Mouse (Mus musculus) left cerebral cortex, adult 2 months (tissue): ENCODE data around the gene Car8. TPM values are rescaled to one million over a fixed set of nuclear protein-coding genes. Genes with fewer than 3 reads are reported as not detected.

Experiments used
- DNase-seq, 2 experiments: peaks; one replicate each; pipeline ENCODE4 v3.0.0; 2021 to 2022; ENCODE audit warnings: low spot score in 2 of 2, mixed read lengths in 1 of 2; ENCODE audit errors: extremely low spot score in 1 of 2
- H3K27ac ChIP-seq: fragments of 200-600 bp; 2 replicates; pipeline ENCODE4 v1.8.1; 2022
- H3K4me3 ChIP-seq: fragments of 200-600 bp; 2 replicates; pipeline ENCODE4 v1.8.1; 2022
- CTCF ChIP-seq: fragments of 200-600 bp; IDR thresholded peaks from 2 replicates; pipeline ENCODE4 v1.8.1; 2022; ENCODE audit warnings: antibody characterized with exemption, mild to moderate bottlenecking, moderate library complexity
- intact Hi-C: fragments of 180-260 bp; cut with DNase I; formaldehyde crosslinking; loops from one replicate; pipeline ENCODE4 v1.15.1; 2025
- long read RNA-seq, 2 experiments: library from polyadenylated mRNA; stranded (forward); transcript quantifications; one replicate each; pipeline ENCODE4 v2.0.0; 2021; ENCODE audit warnings: borderline mapping rate in 2 of 2
- total RNA-seq, 2 experiments: library from RNA; stranded (reverse); gene quantifications; 2 replicates each; pipeline ENCODE4 v1.2.3; 2021

Gene Car8
- total RNA-seq, result 1 to 10 TPM; 6.8 to 8.4 TPM
- long read RNA-seq, experiment 1, partial matches to known transcripts, result 0 of 5 reads
- long read RNA-seq, experiment 1, other reads (novel, unspliced or antisense), result 1 of 5 reads
- long read RNA-seq, experiment 2, partial matches to known transcripts, result 0 of 3 reads
- long read RNA-seq, experiment 2, other reads (novel, unspliced or antisense), result 0 of 3 reads

GRCm38 (mm10) chr4:8238560-8239305 lies at the start of gene Car8:
TSS of gene Car8 (minus strand) at chr4:8239041.
- no peak for TF ChIP-seq CTCF
- intact Hi-C loops, result loop anchor here (5.0 kb wide), 2 partner anchors 124 to 899 kb away; no protein-coding TSS in a partner anchor
- no peak within 1 kb of the TSS for H3K27ac ChIP-seq
- DNase-seq, result peak; percentile 18 to 39
- peak within 1 kb of the TSS; percentile 67 for H3K4me3 ChIP-seq

DNA sequence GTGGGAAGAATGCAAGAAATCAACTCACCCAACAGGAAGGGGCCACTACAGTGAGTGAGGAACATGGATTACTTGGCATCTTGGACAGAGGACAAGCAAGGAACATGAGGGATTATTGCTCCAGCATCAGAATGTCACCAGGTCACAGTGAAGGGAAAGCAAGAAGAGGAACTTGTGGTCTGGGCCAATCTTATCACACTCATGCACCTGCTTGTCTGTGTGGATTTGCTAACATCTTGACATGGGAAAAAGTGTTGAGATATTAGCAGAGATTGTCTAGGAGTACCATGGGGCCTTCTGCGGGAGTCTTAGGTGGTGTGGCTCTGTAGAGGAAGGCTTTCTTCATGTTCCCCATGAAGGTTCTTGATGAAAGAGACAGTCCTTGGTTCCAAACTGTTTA lies 46.1 kb upstream of the Car8 start:
- Histone ChIP-seq H3K27ac (no peak overlapping the region), H3K4me3 (no peak overlapping the region)
- intact Hi-C loops, result no loop called here
- TF ChIP-seq CTCF, result no peak
- DNase-seq, result no peak

DNA sequence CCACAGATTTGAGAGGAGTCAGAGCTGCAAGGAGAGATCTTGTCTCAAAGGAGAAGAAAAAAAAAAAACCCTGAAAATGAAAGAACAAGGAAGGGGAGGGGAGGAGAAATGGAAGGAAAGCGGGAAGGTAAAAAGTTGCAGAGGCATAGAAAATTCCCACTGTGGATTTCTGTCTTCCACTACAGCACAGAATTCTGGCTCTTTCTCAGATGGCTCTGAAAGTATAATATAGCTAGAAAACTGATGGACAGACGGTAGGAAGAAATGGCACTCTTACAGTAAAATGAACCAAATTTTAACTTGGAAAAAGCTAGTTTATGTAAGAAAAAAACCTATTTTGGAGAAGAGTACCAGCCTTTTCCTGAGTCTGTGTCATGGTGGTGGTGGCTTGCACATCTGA lies 39.3 kb upstream of the Car8 start:
- no peak overlapping the region for H3K27ac ChIP-seq
- no peak for DNase-seq
- TF ChIP-seq CTCF, result no peak
- H3K4me3 ChIP-seq, result no peak overlapping the region
- intact Hi-C loops, result no loop called here

DNA sequence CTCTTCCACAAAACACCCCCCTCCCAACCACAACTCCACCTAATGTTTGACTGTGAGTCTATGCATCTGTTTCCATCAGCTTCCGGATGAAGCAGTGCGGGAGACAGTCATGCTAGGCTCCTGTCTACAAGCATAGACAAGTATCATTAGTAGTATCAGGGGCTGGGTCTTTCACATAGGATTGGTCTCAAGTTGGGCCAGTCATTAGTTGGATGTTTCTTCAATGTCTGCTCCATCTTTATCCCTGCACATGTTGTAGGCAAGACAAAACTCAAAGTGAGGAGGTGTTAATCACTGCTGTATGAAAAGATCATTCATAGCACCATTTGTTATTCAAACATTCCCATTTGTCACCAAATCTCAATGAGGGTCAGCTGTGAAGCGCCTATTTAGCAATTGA lies 11.0 kb upstream of the Car8 start:
- Histone ChIP-seq H3K4me3 (no peak overlapping the region), H3K27ac (no peak overlapping the region)
- TF ChIP-seq CTCF, result no peak
- intact Hi-C loops, result no loop called here
- DNase-seq, result no peak

DNA sequence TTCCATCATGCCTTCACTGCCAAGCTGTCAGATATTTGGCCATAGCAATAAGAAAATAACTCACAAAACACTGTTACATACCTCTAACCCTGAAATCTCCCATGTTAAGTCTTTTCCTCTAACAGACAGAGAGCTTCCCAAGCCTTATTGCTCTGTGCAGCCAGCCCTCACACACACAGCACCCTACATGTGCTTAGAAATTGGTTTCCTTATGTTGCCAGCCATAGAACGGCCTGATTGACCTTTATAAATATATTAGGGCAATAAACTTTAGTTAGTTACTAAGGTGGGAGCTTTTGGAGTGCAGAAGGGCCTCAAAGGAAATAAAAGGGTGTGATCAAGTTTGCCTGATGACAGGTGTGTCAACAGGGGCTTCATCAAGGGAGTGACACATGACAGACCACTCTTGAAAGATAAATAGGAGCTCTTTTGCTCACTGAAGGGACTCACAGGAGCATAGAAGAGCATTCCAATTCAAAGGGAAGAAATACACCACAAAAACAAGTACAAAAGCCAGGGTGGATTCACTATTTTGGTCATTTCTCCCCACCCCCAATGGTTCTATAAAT lies 6.7 kb upstream of the Car8 start:
- Histone ChIP-seq H3K4me3 (no peak overlapping the region), H3K27ac (no peak overlapping the region)
- TF ChIP-seq CTCF, result no peak
- intact Hi-C loops, result no loop called here
- no peak for DNase-seq

- TF ChIP-seq CTCF, result no peak
- no peak overlapping the region for H3K4me3 ChIP-seq
- no peak overlapping the region for H3K27ac ChIP-seq
- DNase-seq, result no peak
- intact Hi-C loops, result no loop called here
These were observed 6.2 kb upstream of the Car8 start for GRCm38 (mm10) chr4:8245062-8245461.

DNA sequence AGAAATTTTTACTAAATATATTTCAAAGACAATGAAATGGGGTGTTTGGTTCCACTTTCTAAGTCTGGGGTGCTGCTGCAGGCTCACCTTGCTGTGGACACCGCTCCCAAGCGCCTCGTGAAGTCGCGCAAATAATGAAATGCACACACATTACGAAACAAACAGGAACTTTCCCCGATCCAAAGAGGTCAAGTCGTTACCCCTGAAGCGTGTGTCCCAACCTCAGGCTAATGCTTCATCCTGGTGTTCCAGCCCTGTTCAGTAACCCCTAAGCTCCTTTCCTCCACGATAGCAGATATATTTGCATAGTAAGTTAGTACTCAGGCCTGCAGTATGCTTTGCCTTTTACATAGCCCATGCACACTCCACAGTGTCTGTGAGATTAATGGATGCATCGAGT lies 858 bp upstream of the Car8 start:
- intact Hi-C loops, result loop anchor here (5.0 kb wide), 2 partner anchors 123 to 898 kb away; no protein-coding TSS in a partner anchor
- DNase-seq, result no peak
- Histone ChIP-seq H3K4me3 (no peak overlapping the region), H3K27ac (no peak overlapping the region)
- no peak for TF ChIP-seq CTCF

- H3K4me3 ChIP-seq, result peak overlapping the region; percentile 67
- TF ChIP-seq CTCF, result no peak
- DNase-seq, result no peak
- H3K27ac ChIP-seq, result no peak overlapping the region
- intact Hi-C loops, result loop anchor here (5.0 kb wide), 2 partner anchors 123 to 898 kb away; no protein-coding TSS in a partner anchor
These were observed 447 bp upstream of the Car8 start for GRCm38 (mm10) chr4:8239306-8239670.

DNA sequence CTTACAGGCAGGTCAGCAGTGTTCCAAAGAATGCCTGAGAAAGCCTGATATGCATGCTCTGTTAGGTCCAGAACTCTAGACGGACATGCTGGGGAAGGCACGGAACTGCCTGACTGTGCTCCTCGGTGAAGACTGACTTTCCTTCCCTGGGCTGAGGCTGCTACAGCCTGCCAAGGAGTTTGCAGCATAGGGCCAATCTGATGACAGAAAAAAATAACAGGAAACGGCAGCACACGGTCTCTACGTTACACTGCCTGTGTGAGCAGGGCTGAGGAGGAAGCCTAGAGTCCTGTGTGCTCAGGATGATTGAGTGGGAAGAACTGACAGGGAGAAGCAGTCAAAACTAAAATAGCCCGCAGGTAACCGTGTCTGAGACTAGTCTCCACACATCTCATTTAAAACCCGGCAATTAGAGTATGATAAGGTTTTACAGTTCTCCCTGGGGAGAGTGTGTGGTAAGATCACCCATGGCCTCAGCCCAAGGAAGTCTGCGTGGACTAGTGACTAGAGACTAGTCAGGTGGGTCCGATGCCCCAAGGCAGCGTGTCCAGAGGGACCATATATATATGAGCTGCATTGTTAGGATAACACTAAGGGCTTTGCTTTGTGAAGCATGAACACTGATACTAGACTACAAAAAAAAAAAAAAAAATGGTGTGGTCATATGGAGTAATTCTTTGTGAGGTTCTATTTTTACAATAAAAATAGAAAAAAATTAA lies 6.3 kb downstream of the Car8 start:
- intact Hi-C loops, result no loop called here
- no peak for TF ChIP-seq CTCF

DNA sequence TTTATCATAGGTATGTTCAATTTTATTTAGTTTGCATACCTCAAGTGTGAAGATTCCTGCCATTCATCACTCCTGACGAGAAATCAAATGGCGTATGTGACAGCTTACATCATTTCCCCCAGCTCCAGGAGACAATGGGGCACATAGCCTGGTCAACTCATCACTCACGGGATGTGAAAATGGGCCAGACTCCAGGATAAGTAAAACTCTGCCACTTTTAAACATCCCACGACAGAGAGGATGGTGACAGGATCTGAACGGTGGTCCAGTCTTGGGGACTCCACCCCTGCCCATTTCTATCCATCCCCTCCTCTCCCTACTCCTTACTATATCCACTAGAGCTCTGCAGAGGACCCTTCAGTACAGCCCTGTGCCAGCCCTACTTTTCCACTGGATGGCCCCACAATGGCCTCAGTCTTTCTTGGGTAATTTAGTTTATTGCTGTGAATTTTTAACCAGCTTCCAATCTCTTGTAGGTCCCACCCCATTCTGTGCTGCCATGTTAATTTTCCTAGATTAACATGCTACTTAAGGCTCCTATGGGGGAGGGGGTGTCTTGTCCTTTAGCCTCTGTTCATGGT lies 7.5 kb downstream of the Car8 start:
- Histone ChIP-seq H3K27ac (no peak overlapping the region), H3K4me3 (no peak overlapping the region)
- DNase-seq, result no peak
- intact Hi-C loops, result no loop called here
- no peak for TF ChIP-seq CTCF

More for the DNA sequence above, 6.3 kb downstream of the Car8 start:
- H3K27ac ChIP-seq, result no peak overlapping the region
- DNase-seq, result no peak
- H3K4me3 ChIP-seq, result no peak overlapping the region

DNA sequence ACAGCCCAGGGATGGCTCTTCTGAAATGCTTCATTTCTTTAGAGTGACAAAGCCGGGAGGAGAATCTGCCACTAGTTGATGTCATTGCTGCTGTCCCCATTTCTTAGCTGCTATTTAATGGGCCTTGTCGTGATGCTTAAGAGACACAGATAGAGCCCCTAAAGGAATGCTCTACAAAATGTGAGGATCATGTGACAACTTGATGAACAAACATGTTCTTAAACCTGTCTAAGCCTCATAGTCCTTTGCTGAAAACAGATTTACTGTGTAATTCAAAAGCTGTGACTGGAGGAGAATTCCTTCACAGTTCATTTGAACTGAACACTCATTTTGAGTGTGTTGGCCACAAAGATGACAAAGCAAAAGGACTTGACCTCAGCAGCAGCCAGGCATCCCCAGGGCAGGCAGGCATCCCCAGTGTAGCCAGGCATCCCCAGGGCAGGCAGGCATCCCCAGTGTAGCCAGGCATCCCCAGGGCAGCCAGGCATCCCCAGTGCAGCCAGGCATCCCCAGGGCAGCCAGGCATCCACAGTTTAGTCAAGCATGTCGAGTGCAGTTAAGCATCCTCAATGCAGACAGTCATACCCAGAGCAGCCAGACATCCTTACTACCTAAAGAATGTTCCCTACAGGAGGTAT lies 9.1 kb downstream of the Car8 start:
- intact Hi-C loops, result no loop called here
- no peak overlapping the region for H3K27ac ChIP-seq
- H3K4me3 ChIP-seq, result no peak overlapping the region
- no peak for DNase-seq
- no peak for TF ChIP-seq CTCF
